Mouse (Mus musculus): ENCODE results near the gene Gabbr1. TPM values are rescaled to one million over a fixed set of nuclear protein-coding genes. Genes with fewer than 3 reads are reported as not detected.

Gene Gabbr1
- total and polyA plus RNA-seq, 3 experiments, result 2.1 to 11.6 (median 4.7) TPM

GRCm38 (mm10) chr17:37072080-37072729, 26.4 kb downstream of the Gabbr1 start:
- Histone ChIP-seq H3K4me1 (ENCODE audit: control insufficient read depth in 1 of 2, insufficient read depth in 2 of 2) (no peaks in the 10 kb centered on the region), H3K27ac (ENCODE audit: insufficient read depth, low read depth) (no peak overlapping the region), H3K4me2 (ENCODE audit: insufficient read depth, low read depth, poor library complexity, severe bottlenecking) (no peak overlapping the region), H3K9me3 (replicated peaks; ENCODE audit: low read length) (no peaks in the 10 kb centered on the region), H3K4me3 (replicated peaks in 1 of 3; ENCODE audit: low read depth in 2 of 3, low read length in 2 of 3, poor library complexity in 1 of 3) (no peak overlapping the region), H3K9ac (ENCODE audit: insufficient read depth, low read depth) (no peak overlapping the region), H3K27me3 (replicated peaks) (no peaks in the 10 kb centered on the region), H3K79me2 (replicated peaks; ENCODE audit: control insufficient read depth, extremely low read depth, insufficient read depth, poor library complexity, severe bottlenecking) (no peaks in the 10 kb centered on the region), H3K36me3 (replicated peaks in 1 of 2; ENCODE audit: control insufficient read depth in 1 of 2, insufficient read depth in 1 of 2, low read length in 1 of 2) (peaks cover 22 to 92% of the 10 kb centered on the region in 2 experiments)
- dilution Hi-C loops (cut with MboI; ENCODE audit: extremely low pct_ligation_motif_present, extremely low pct_unique_long_range_greater_than_20kb, low sequenced_read_pairs) (no loop called here), in situ Hi-C loops (cut with MboI; ENCODE audit: low pct_ligation_motif_present, low pct_unique_long_range_greater_than_20kb, low sequenced_read_pairs) (no loop called here)
- TF ChIP-seq ZMIZ1 (IDR thresholded peaks at IDR 0.05; ENCODE audit: low read depth, low read length) (no peak), CHD1 (IDR thresholded peaks at IDR 0.05; ENCODE audit: low read depth, low read length) (no peak)
- no peak for DNase-seq (ENCODE audit: extremely low read depth)

- no peak overlapping the region for H3K4me3 ChIP-seq (replicated peaks in 1 of 3; ENCODE audit: low read depth in 2 of 3, low read length in 2 of 3, poor library complexity in 1 of 3)
- no peaks in the 10 kb centered on the region for H3K4me1 ChIP-seq (ENCODE audit: control insufficient read depth in 1 of 2, insufficient read depth in 2 of 2)
- in situ Hi-C loops (cut with MboI; ENCODE audit: low pct_ligation_motif_present, low pct_unique_long_range_greater_than_20kb, low sequenced_read_pairs), result no loop called here
- no peak for DNase-seq (ENCODE audit: extremely low read depth)
- no peak for TF ChIP-seq NELFE (IDR thresholded peaks at IDR 0.05; ENCODE audit: low read depth, low read length)
- no peak overlapping the region for H3K4me2 ChIP-seq (ENCODE audit: insufficient read depth, low read depth, poor library complexity, severe bottlenecking)
- no peaks in the 10 kb centered on the region for H3K9me3 ChIP-seq (replicated peaks; ENCODE audit: low read length)
- dilution Hi-C loops (cut with MboI; ENCODE audit: extremely low pct_ligation_motif_present, extremely low pct_unique_long_range_greater_than_20kb, low sequenced_read_pairs), result no loop called here
- H3K27ac ChIP-seq (ENCODE audit: insufficient read depth, low read depth), result no peak overlapping the region
- no peaks in the 10 kb centered on the region for H3K79me2 ChIP-seq (replicated peaks; ENCODE audit: control insufficient read depth, extremely low read depth, insufficient read depth, poor library complexity, severe bottlenecking)
- no peaks in the 10 kb centered on the region for H3K27me3 ChIP-seq (replicated peaks)
- H3K9ac ChIP-seq (ENCODE audit: insufficient read depth, low read depth), result no peak overlapping the region
- peaks cover 22 to 87% of the 10 kb centered on the region in 2 experiments for H3K36me3 ChIP-seq (replicated peaks in 1 of 2; ENCODE audit: control insufficient read depth in 1 of 2, insufficient read depth in 1 of 2, low read length in 1 of 2)
Measured at GRCm38 (mm10) chr17:37072730-37073276, 27.0 kb downstream of the Gabbr1 start.

GRCm38 (mm10) chr17:37075181-37075580, 29.4 kb downstream of the Gabbr1 start:
- no peak for DNase-seq (ENCODE audit: extremely low read depth)
- no peaks in the 10 kb centered on the region for H3K27me3 ChIP-seq (replicated peaks)
- no peak overlapping the region for H3K4me3 ChIP-seq (replicated peaks in 1 of 3; ENCODE audit: low read depth in 2 of 3, low read length in 2 of 3, poor library complexity in 1 of 3)
- dilution Hi-C loops (cut with MboI; ENCODE audit: extremely low pct_ligation_motif_present, extremely low pct_unique_long_range_greater_than_20kb, low sequenced_read_pairs) (no loop called here), in situ Hi-C loops (cut with MboI; ENCODE audit: low pct_ligation_motif_present, low pct_unique_long_range_greater_than_20kb, low sequenced_read_pairs) (loop anchor here (5.0 kb wide), 1 partner anchor 127 kb away; the partner anchor contains the start of gene Olfr94)
- TF ChIP-seq ETS1 (conservative IDR thresholded peaks at IDR 0.05; ENCODE audit: low read depth, low read length) (no peak), MYC (IDR thresholded peaks at IDR 0.05; ENCODE audit: low read depth, low read length) (no peak), TCF12 (IDR thresholded peaks at IDR 0.05; ENCODE audit: low read depth, low read length) (no peak)
- H3K9me3 ChIP-seq (replicated peaks; ENCODE audit: low read length), result no peaks in the 10 kb centered on the region
- H3K79me2 ChIP-seq (replicated peaks; ENCODE audit: control insufficient read depth, extremely low read depth, insufficient read depth, poor library complexity, severe bottlenecking), result no peaks in the 10 kb centered on the region
- H3K4me1 ChIP-seq (ENCODE audit: control insufficient read depth in 1 of 2, insufficient read depth in 2 of 2), result peaks cover 0 to 8% of the 10 kb centered on the region in 2 experiments; a peak in 1 of 4 replicates
- no peak overlapping the region for H3K27ac ChIP-seq (ENCODE audit: insufficient read depth, low read depth)
- no peak overlapping the region for H3K9ac ChIP-seq (ENCODE audit: insufficient read depth, low read depth)
- H3K36me3 ChIP-seq (replicated peaks in 1 of 2; ENCODE audit: control insufficient read depth in 1 of 2, insufficient read depth in 1 of 2, low read length in 1 of 2), result peaks cover 18 to 64% of the 10 kb centered on the region in 2 experiments
- no peak overlapping the region for H3K4me2 ChIP-seq (ENCODE audit: insufficient read depth, low read depth, poor library complexity, severe bottlenecking)
